ENCODE assay signal across 8 mouse cellular contexts in genomic region chr19:46349550-46349949, GRCm38 (mm10). TPM values are rescaled to one million over a fixed set of nuclear protein-coding genes. Genes with fewer than 3 reads are reported as not detected.
A peak's percentile ranks its signal among the peaks of the same experiment; 100 is the strongest.
DNase-seq lines count a peak whose midpoint lies in the region; ATAC-seq and TF ChIP-seq lines count a peak whose summit lies in the region.

No protein-coding gene starts in this region.

- TF ChIP-seq POLR2A in myocyte (IDR thresholded peaks at IDR 0.05; ENCODE audit: insufficient read length, low read depth) = no peak

- peak; percentile 25; the same call in 1 of the 2 replicates for ATAC-seq in kidney, embryonic 14.5 days (ENCODE audit: low FRiP score, low TSS enrichment)
- ATAC-seq in hindbrain, embryonic 16.5 days = 0 out of 2 replicates have a peak, but pooled peaks have one; percentile 9
- ATAC-seq in granulocyte monocyte progenitor cell, adult 5-6 weeks (replicated peaks; ENCODE audit: poor library complexity, severe bottlenecking) = no peak

- H3K9me3 ChIP-seq in kidney, embryonic 14.5 days (ENCODE audit: control insufficient read depth, low read length) = no peaks in the 10 kb centered on the region
- H3K9me3 ChIP-seq in embryonic facial prominence, embryonic 10.5 days = no peaks in the 10 kb centered on the region
- H3K9me3 ChIP-seq in hindbrain, embryonic 16.5 days (ENCODE audit: control insufficient read depth, low read length) = no peaks in the 10 kb centered on the region

- no peaks in the 10 kb centered on the region for H3K36me3 ChIP-seq in kidney, embryonic 14.5 days (ENCODE audit: control insufficient read depth, insufficient read depth, low read length)
- H3K36me3 ChIP-seq in embryonic facial prominence, embryonic 10.5 days (replicated peaks) = no peaks in the 10 kb centered on the region
- no peaks in the 10 kb centered on the region for H3K36me3 ChIP-seq in hindbrain, embryonic 16.5 days (ENCODE audit: control insufficient read depth, insufficient read depth, low read length)
- H3K36me3 ChIP-seq in myocyte (ENCODE audit: control insufficient read depth, insufficient read depth) = no peaks in the 10 kb centered on the region

- H3K4me3 ChIP-seq in kidney, embryonic 14.5 days (ENCODE audit: low read length) = peak overlapping the region; percentile 69
- peak overlapping the region; percentile 78 for H3K4me3 ChIP-seq in embryonic facial prominence, embryonic 10.5 days
- peak overlapping the region; percentile 74 for H3K4me3 ChIP-seq in hindbrain, embryonic 16.5 days (ENCODE audit: low read length)
- H3K4me3 ChIP-seq in myocyte = peak overlapping the region; percentile 25

- H3K79me2 ChIP-seq in myocyte (ENCODE audit: control insufficient read depth, insufficient read depth) = no peaks in the 10 kb centered on the region

- no peak for DNase-seq in kidney, postnatal 36 days
- DNase-seq in embryonic facial prominence, embryonic 10.5 days (ENCODE audit: low spot score) = no peak
- DNase-seq in layer of hippocampus, adult 9-10 months (ENCODE audit: low spot score) = no peak
- DNase-seq in ovary, adult 18-20 months (ENCODE audit: low spot score) = no peak

- H3K4me2 ChIP-seq in kidney, embryonic 14.5 days (replicated peaks; ENCODE audit: low read depth, low read length) = peak overlapping the region; percentile 96
- H3K4me2 ChIP-seq in hindbrain, embryonic 16.5 days (ENCODE audit: low read length) = peak overlapping the region; percentile 61
- peak overlapping the region; percentile 87 for H3K4me2 ChIP-seq in myocyte (ENCODE audit: low read depth)

- WGBS in kidney, embryonic 14.5 days = 23% methylated on average over 6 of the region's 6 CpGs
- WGBS in embryonic facial prominence, embryonic 10.5 days = 22% methylated on average over 6 of the region's 6 CpGs
- 29% methylated on average over 6 of the region's 6 CpGs for WGBS in hindbrain, embryonic 16.5 days

- peak overlapping the region; percentile 84 for H3K9ac ChIP-seq in kidney, embryonic 14.5 days (ENCODE audit: low read depth, low read length)
- H3K9ac ChIP-seq in hindbrain, embryonic 16.5 days (ENCODE audit: low read depth, low read length) = peak overlapping the region; percentile 93

- H3K4me1 ChIP-seq in kidney, embryonic 14.5 days (ENCODE audit: control insufficient read depth, insufficient read depth, low read length) = peaks cover 9% of the 10 kb centered on the region; the same call in 1 of the 2 replicates
- H3K4me1 ChIP-seq in embryonic facial prominence, embryonic 10.5 days = peaks cover 21% of the 10 kb centered on the region
- H3K4me1 ChIP-seq in hindbrain, embryonic 16.5 days (ENCODE audit: control insufficient read depth, insufficient read depth, low read depth, low read length) = peaks cover 10% of the 10 kb centered on the region

- H3ac ChIP-seq in myocyte (ENCODE audit: control insufficient read depth, insufficient read length) = peak overlapping the region; percentile 56

- H3K27me3 ChIP-seq in kidney, embryonic 14.5 days (ENCODE audit: control insufficient read depth, insufficient read depth, low read length) = no peaks in the 10 kb centered on the region
- H3K27me3 ChIP-seq in embryonic facial prominence, embryonic 10.5 days (replicated peaks; ENCODE audit: low read depth, poor library complexity, severe bottlenecking) = peaks cover 74% of the 10 kb centered on the region
- 0 out of 2 replicates have a peak, but pooled peaks cover 2% of the 10 kb centered on the region for H3K27me3 ChIP-seq in hindbrain, embryonic 16.5 days (replicated peaks; ENCODE audit: control insufficient read depth, insufficient read depth, low read length)
- no peaks in the 10 kb centered on the region for H3K27me3 ChIP-seq in myocyte (ENCODE audit: control insufficient read depth, insufficient read depth, insufficient read length)

- no peak overlapping the region for H3K27ac ChIP-seq in kidney, embryonic 14.5 days (ENCODE audit: low read depth, low read length)
- peak overlapping the region; percentile 86 for H3K27ac ChIP-seq in embryonic facial prominence, embryonic 10.5 days (replicated peaks)
- H3K27ac ChIP-seq in hindbrain, embryonic 16.5 days (ENCODE audit: low read depth, low read length) = peak overlapping the region; percentile 94; the same call in 1 of the 2 replicates

TF ChIP-seq in myocyte, 11 proteins besides CTCF, POLR2A, EP300 and RAD21:
- TF ChIP-seq MYOG (IDR thresholded peaks at IDR 0.05; ENCODE audit: control insufficient read depth in 1 of 3, insufficient read depth in 1 of 3, insufficient read length in 2 of 3, low read depth in 2 of 3) = no peak
- TF ChIP-seq MAX (IDR thresholded peaks at IDR 0.05; ENCODE audit: low read depth) = no peak
- TF ChIP-seq CEBPB (IDR thresholded peaks at IDR 0.05; ENCODE audit: insufficient read depth, poor library complexity, severe bottlenecking) = no peak
- TF ChIP-seq USF1 (IDR thresholded peaks at IDR 0.05; ENCODE audit: low read depth) = no peak
- TF ChIP-seq POLR2AphosphoS2 (IDR thresholded peaks at IDR 0.05; ENCODE audit: insufficient read length, low read depth) = no peak
- TF ChIP-seq REST (IDR thresholded peaks at IDR 0.05; ENCODE audit: insufficient read depth, insufficient read length) = no peak
- TF ChIP-seq MYOD1 (IDR thresholded peaks at IDR 0.05; ENCODE audit: control insufficient read depth in 1 of 3, insufficient read length in 2 of 3, low read depth in 2 of 3) = no peak

RNA-seq across cellular contexts. Expression of gene 2310034G01Rik, which starts 0.6 kb away (rescaled TPM):
- polyA plus RNA-seq in kidney, embryonic 14.5 days (2014; fragmentation: Nextera tagmentation; extraction: Ambion mirVana) = 2.7 and 3.5 TPM in 2 replicates
- 1.0 and 1.1 TPM in 2 replicates for polyA plus RNA-seq in embryonic facial prominence, embryonic 10.5 days (2016; fragmentation: Nextera tagmentation; extraction: Ambion mirVana)
- 2.4 TPM in 2 replicates for polyA plus RNA-seq in hindbrain, embryonic 16.5 days (2015; fragmentation: Nextera tagmentation; extraction: Ambion mirVana)
- 1.2 TPM for polyA plus RNA-seq in myocyte (2012; fragmentation: generic; extraction: Trizol)
- total RNA-seq in granulocyte monocyte progenitor cell, adult 5-6 weeks (2014; fragmentation: Nextera tagmentation) = 2.3 and 5.6 TPM in 2 replicates
- total RNA-seq in granulocyte monocyte progenitor cell, adult 5-6 weeks (2017) = 1.4 and 2.3 TPM in 2 replicates

RNA-seq across cellular contexts. Expression of gene Mfsd13a, which starts 8.6 kb away (rescaled TPM):
- 7.9 and 10.8 TPM in 2 replicates for polyA plus RNA-seq in kidney, embryonic 14.5 days (2014; fragmentation: Nextera tagmentation; extraction: Ambion mirVana)
- 8.0 and 8.4 TPM in 2 replicates for polyA plus RNA-seq in embryonic facial prominence, embryonic 10.5 days (2016; fragmentation: Nextera tagmentation; extraction: Ambion mirVana)
- polyA plus RNA-seq in hindbrain, embryonic 16.5 days (2015; fragmentation: Nextera tagmentation; extraction: Ambion mirVana) = 13.0 and 13.4 TPM in 2 replicates
- 1.9 TPM for polyA plus RNA-seq in myocyte (2012; fragmentation: generic; extraction: Trizol)
- total RNA-seq in granulocyte monocyte progenitor cell, adult 5-6 weeks (2014; fragmentation: Nextera tagmentation) = 71.4 and 82.0 TPM in 2 replicates
- 15.7 and 18.7 TPM in 2 replicates for total RNA-seq in granulocyte monocyte progenitor cell, adult 5-6 weeks (2017)

RNA-seq across cellular contexts. Expression of gene Cuedc2, which starts 11.0 kb away (rescaled TPM):
- 164 and 165 TPM in 2 replicates for polyA plus RNA-seq in kidney, embryonic 14.5 days (2014; fragmentation: Nextera tagmentation; extraction: Ambion mirVana)
- 204 and 208 TPM in 2 replicates for polyA plus RNA-seq in embryonic facial prominence, embryonic 10.5 days (2016; fragmentation: Nextera tagmentation; extraction: Ambion mirVana)
- 343 and 362 TPM in 2 replicates for polyA plus RNA-seq in hindbrain, embryonic 16.5 days (2015; fragmentation: Nextera tagmentation; extraction: Ambion mirVana)
- 165 TPM for polyA plus RNA-seq in myocyte (2012; fragmentation: generic; extraction: Trizol)
- total RNA-seq in granulocyte monocyte progenitor cell, adult 5-6 weeks (2014; fragmentation: Nextera tagmentation) = 104 and 108 TPM in 2 replicates
- total RNA-seq in granulocyte monocyte progenitor cell, adult 5-6 weeks (2017) = 158 and 161 TPM in 2 replicates

RNA-seq across cellular contexts. Expression of gene Fbxl15, which starts 21.6 kb away (rescaled TPM):
- 14.2 and 18.2 TPM in 2 replicates for polyA plus RNA-seq in kidney, embryonic 14.5 days (2014; fragmentation: Nextera tagmentation; extraction: Ambion mirVana)
- polyA plus RNA-seq in embryonic facial prominence, embryonic 10.5 days (2016; fragmentation: Nextera tagmentation; extraction: Ambion mirVana) = 17.1 and 17.2 TPM in 2 replicates
- 49.4 and 55.6 TPM in 2 replicates for polyA plus RNA-seq in hindbrain, embryonic 16.5 days (2015; fragmentation: Nextera tagmentation; extraction: Ambion mirVana)
- 15.3 TPM for polyA plus RNA-seq in myocyte (2012; fragmentation: generic; extraction: Trizol)
- total RNA-seq in granulocyte monocyte progenitor cell, adult 5-6 weeks (2014; fragmentation: Nextera tagmentation) = 0.53 TPM in 1 of 2 replicates, not detected in the other
- total RNA-seq in granulocyte monocyte progenitor cell, adult 5-6 weeks (2017) = 2.4 and 3.3 TPM in 2 replicates

RNA-seq across cellular contexts. Expression of gene Psd, which starts 22.6 kb away (rescaled TPM):
- 1.7 and 1.8 TPM in 2 replicates for polyA plus RNA-seq in kidney, embryonic 14.5 days (2014; fragmentation: Nextera tagmentation; extraction: Ambion mirVana)
- 2.5 and 3.5 TPM in 2 replicates for polyA plus RNA-seq in embryonic facial prominence, embryonic 10.5 days (2016; fragmentation: Nextera tagmentation; extraction: Ambion mirVana)
- 99.1 and 112 TPM in 2 replicates for polyA plus RNA-seq in hindbrain, embryonic 16.5 days (2015; fragmentation: Nextera tagmentation; extraction: Ambion mirVana)
- polyA plus RNA-seq in myocyte (2012; fragmentation: generic; extraction: Trizol) = 11.7 TPM
- total RNA-seq in granulocyte monocyte progenitor cell, adult 5-6 weeks (2014; fragmentation: Nextera tagmentation) = not detected in 2 replicates
- total RNA-seq in granulocyte monocyte progenitor cell, adult 5-6 weeks (2017) = not detected in 2 replicates

Comparison
In these comparisons a context has a peak if more than half of its experiments do, and no peak if none do; other contexts are left out.
1. H3K4me3 ChIP-seq: peak in every context shown above with its lines; median percentile 78 in embryonic facial prominence, embryonic 10.5 days; 74 in hindbrain, embryonic 16.5 days; 69 in kidney, embryonic 14.5 days; 25 in myocyte.